In the genomic region with DNA sequence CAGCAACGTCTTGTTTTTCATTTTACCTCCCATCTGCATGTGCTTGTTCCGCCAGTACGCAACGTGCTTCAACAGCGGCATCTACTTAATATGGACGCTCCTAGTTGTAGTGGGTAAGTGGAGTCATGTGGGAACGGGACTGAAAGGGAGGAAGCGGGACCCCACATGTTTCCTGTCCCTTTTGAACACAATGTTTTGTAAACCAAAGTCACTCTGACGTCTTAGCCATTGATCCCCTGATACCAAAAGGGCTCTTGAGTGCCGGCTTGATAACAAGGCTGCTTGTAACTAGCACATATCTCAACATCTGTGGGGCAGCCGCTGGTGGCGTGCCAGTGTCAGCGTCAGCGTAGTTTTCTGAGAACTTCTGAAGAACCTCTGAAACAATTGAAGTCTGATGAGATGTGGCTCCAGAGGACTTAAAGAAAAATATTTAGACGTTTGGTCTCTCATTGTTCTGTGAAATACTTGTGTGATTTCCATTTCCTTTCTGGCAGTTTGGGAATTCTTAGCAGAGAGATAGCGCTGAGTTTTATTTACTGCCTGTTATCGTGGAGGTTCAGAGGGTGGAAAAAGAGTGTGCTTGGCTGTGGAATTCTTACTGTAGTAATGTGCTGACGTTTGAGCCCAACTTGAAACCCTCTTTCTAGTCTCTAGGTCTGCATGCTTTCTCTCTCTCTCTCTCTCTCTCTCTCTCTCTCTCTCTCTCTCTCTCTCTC, we compare ENCODE assay signal across 8 mouse cellular contexts. TPM values are rescaled to one million over a fixed set of nuclear protein-coding genes. Genes with fewer than 3 reads are reported as not detected.
DNase-seq lines count a peak whose midpoint lies in the region; ATAC-seq and TF ChIP-seq lines count a peak whose summit lies in the region.

No protein-coding gene starts in this region.

- H3K9ac ChIP-seq in hindbrain, embryonic 12.5 days, result no peak overlapping the region
- 0 out of 2 replicates have a peak overlapping the region, but pooled peaks have one; percentile 10 for H3K9ac ChIP-seq in limb, embryonic 15.5 days
- no peak overlapping the region for H3K9ac ChIP-seq in midbrain, embryonic 15.5 days

- ATAC-seq in hindbrain, embryonic 12.5 days (ENCODE audit: low FRiP score), result no peak
- ATAC-seq in limb, embryonic 15.5 days (ENCODE audit: insufficient number of reproducible peaks, low FRiP score, low TSS enrichment, low read depth), result no peak
- no peak for ATAC-seq in midbrain, embryonic 15.5 days (replicated peaks)

- no peak for TF ChIP-seq CTCF in testis, adult 2 months (IDR thresholded peaks at IDR 0.05; ENCODE audit: control insufficient read depth, insufficient read depth, insufficient replicate concordance, low read depth, low read length)

- TF ChIP-seq POLR2A in testis, adult 2 months (IDR thresholded peaks at IDR 0.05; ENCODE audit: control insufficient read depth, low read depth, low read length), result no peak

- no peaks in the 10 kb centered on the region for H3K27me3 ChIP-seq in testis, adult 2 months (ENCODE audit: control insufficient read depth, insufficient read depth, low read length)
- H3K27me3 ChIP-seq in forebrain, embryonic 10.5 days (ENCODE audit: poor library complexity, severe bottlenecking), result no peaks in the 10 kb centered on the region
- peaks cover 3% of the 10 kb centered on the region; the same call in 1 of the 2 replicates for H3K27me3 ChIP-seq in hindbrain, embryonic 12.5 days
- no peaks in the 10 kb centered on the region for H3K27me3 ChIP-seq in limb, embryonic 15.5 days
- H3K27me3 ChIP-seq in midbrain, embryonic 15.5 days (replicated peaks), result no peaks in the 10 kb centered on the region

- H3K4me1 ChIP-seq in testis, adult 2 months (ENCODE audit: control insufficient read depth, insufficient read depth, low read length), result peaks cover 5% of the 10 kb centered on the region
- H3K4me1 ChIP-seq in forebrain, embryonic 10.5 days, result no peaks in the 10 kb centered on the region
- no peaks in the 10 kb centered on the region for H3K4me1 ChIP-seq in hindbrain, embryonic 12.5 days
- H3K4me1 ChIP-seq in limb, embryonic 15.5 days, result 0 out of 2 replicates have a peak, but pooled peaks cover 4% of the 10 kb centered on the region
- H3K4me1 ChIP-seq in midbrain, embryonic 15.5 days, result no peaks in the 10 kb centered on the region

- 54% methylated on average over 18 of the region's 18 CpGs for WGBS in forebrain, embryonic 10.5 days
- 38% methylated on average over 18 of the region's 18 CpGs for WGBS in hindbrain, embryonic 12.5 days
- 21% methylated on average over 18 of the region's 18 CpGs for WGBS in limb, embryonic 15.5 days
- 39% methylated on average over 18 of the region's 18 CpGs for WGBS in midbrain, embryonic 15.5 days

- H3K4me3 ChIP-seq in testis, adult 2 months (ENCODE audit: control insufficient read depth, low read depth, low read length), result peak overlapping the region; percentile 66
- peak overlapping the region; percentile 27 for H3K4me3 ChIP-seq in forebrain, embryonic 10.5 days
- H3K4me3 ChIP-seq in hindbrain, embryonic 12.5 days, result peak overlapping the region; percentile 2; the same call in 1 of the 2 replicates
- H3K4me3 ChIP-seq in limb, embryonic 15.5 days, result peak overlapping the region; percentile 30
- no peak overlapping the region for H3K4me3 ChIP-seq in midbrain, embryonic 15.5 days

- no peaks in the 10 kb centered on the region for H3K9me3 ChIP-seq in forebrain, embryonic 10.5 days
- H3K9me3 ChIP-seq in hindbrain, embryonic 12.5 days (replicated peaks), result no peaks in the 10 kb centered on the region
- no peaks in the 10 kb centered on the region for H3K9me3 ChIP-seq in limb, embryonic 15.5 days
- H3K9me3 ChIP-seq in midbrain, embryonic 15.5 days, result no peaks in the 10 kb centered on the region

- H3K4me2 ChIP-seq in hindbrain, embryonic 12.5 days (replicated peaks), result peak overlapping the region; percentile 33
- H3K4me2 ChIP-seq in limb, embryonic 15.5 days, result peak overlapping the region; percentile 49
- H3K4me2 ChIP-seq in midbrain, embryonic 15.5 days, result peak overlapping the region; percentile 20

- H3K27ac ChIP-seq in testis, adult 2 months (ENCODE audit: control insufficient read depth, insufficient read depth, low read depth, low read length), result no peak overlapping the region
- no peak overlapping the region for H3K27ac ChIP-seq in forebrain, embryonic 10.5 days
- H3K27ac ChIP-seq in hindbrain, embryonic 12.5 days, result no peak overlapping the region
- peak overlapping the region; percentile 29; the same call in 1 of the 2 replicates for H3K27ac ChIP-seq in limb, embryonic 15.5 days
- H3K27ac ChIP-seq in midbrain, embryonic 15.5 days, result no peak overlapping the region

- DNase-seq in testis, postnatal 14 days (ENCODE audit: low spot score), result no peak
- no peak for DNase-seq in forebrain, embryonic 10.5 days (ENCODE audit: extremely low spot score, low spot score)
- DNase-seq in thymus, postnatal 4 days, result peak; percentile 57
- no peak for DNase-seq in urinary bladder, postnatal 25 days (ENCODE audit: low spot score)

- H3K36me3 ChIP-seq in testis, adult 2 months (ENCODE audit: control insufficient read depth, insufficient read depth, low read length), result no peaks in the 10 kb centered on the region
- no peaks in the 10 kb centered on the region for H3K36me3 ChIP-seq in forebrain, embryonic 10.5 days (replicated peaks)
- H3K36me3 ChIP-seq in hindbrain, embryonic 12.5 days, result no peaks in the 10 kb centered on the region
- no peaks in the 10 kb centered on the region for H3K36me3 ChIP-seq in limb, embryonic 15.5 days
- no peaks in the 10 kb centered on the region for H3K36me3 ChIP-seq in midbrain, embryonic 15.5 days (replicated peaks)

RNA-seq across cellular contexts. Expression of a gene that starts 12.1 kb away (rescaled TPM):
- 13.2 and 13.4 TPM in 2 replicates for polyA plus RNA-seq in testis, adult 2 months (2012; rRNA removed)
- 8.0 and 8.8 TPM in 2 replicates for polyA plus RNA-seq in forebrain, embryonic 10.5 days (2016; fragmentation: Nextera tagmentation; extraction: Ambion mirVana)
- 17.4 and 19.0 TPM in 2 replicates for polyA plus RNA-seq in hindbrain, embryonic 12.5 days (2016; fragmentation: Nextera tagmentation; extraction: Ambion mirVana)
- polyA plus RNA-seq in limb, embryonic 15.5 days (2015; fragmentation: Nextera tagmentation; extraction: Ambion mirVana), result 14.5 and 16.3 TPM in 2 replicates
- 21.1 and 22.2 TPM in 2 replicates for polyA plus RNA-seq in midbrain, embryonic 15.5 days (2015; fragmentation: Nextera tagmentation; extraction: Ambion mirVana)

RNA-seq across cellular contexts. Expression of a gene that starts 29.1 kb away (rescaled TPM):
- 281 and 292 TPM in 2 replicates for polyA plus RNA-seq in testis, adult 2 months (2012; rRNA removed)
- polyA plus RNA-seq in forebrain, embryonic 10.5 days (2016; fragmentation: Nextera tagmentation; extraction: Ambion mirVana), result 678 and 683 TPM in 2 replicates
- 477 and 478 TPM in 2 replicates for polyA plus RNA-seq in hindbrain, embryonic 12.5 days (2016; fragmentation: Nextera tagmentation; extraction: Ambion mirVana)
- 673 and 748 TPM in 2 replicates for polyA plus RNA-seq in limb, embryonic 15.5 days (2015; fragmentation: Nextera tagmentation; extraction: Ambion mirVana)
- 329 and 335 TPM in 2 replicates for polyA plus RNA-seq in midbrain, embryonic 15.5 days (2015; fragmentation: Nextera tagmentation; extraction: Ambion mirVana)
